Comparison of ENCODE assay signal across 16 mouse cellular contexts in genomic region chr17:86376389-86376788, GRCm38 (mm10).
"Had no signal": no experiment of that assay in that cellular context is flagged by ENCODE, and none has a peak within 500 bp of the region (broad histone marks: within the 10 kb centered on the region; RNA-seq: fewer than 3 reads in every experiment).

No protein-coding gene starts in this region.

- ATAC-seq: liver, embryonic 12.5 days had no signal

- H3K4me1 ChIP-seq: liver, embryonic 12.5 days had no signal

- H3K27me3 ChIP-seq: limb, embryonic 15.5 days; liver, embryonic 12.5 days; neural tube, embryonic 12.5 days had no signal

- H3K4me3 ChIP-seq: layer of hippocampus, adult 2 months; left cerebral cortex, adult 2 months; limb, embryonic 15.5 days; liver, embryonic 12.5 days; neural tube, embryonic 12.5 days had no signal

- H3K27ac ChIP-seq: kidney, postnatal 0 days; layer of hippocampus, adult 2 months; left cerebral cortex, adult 2 months; limb, embryonic 15.5 days; liver, embryonic 12.5 days; macrophage; neural tube, embryonic 12.5 days; stomach, postnatal 0 days had no signal

- H3K36me3 ChIP-seq: limb, embryonic 15.5 days; liver, embryonic 12.5 days; neural tube, embryonic 12.5 days had no signal

- DNase-seq: kidney, adult 11 months; kidney, adult 9 months; kidney, postnatal 4 days; lung, embryonic 14.5 days; lung, postnatal 10 days; midbrain, embryonic 14.5 days; right cerebral cortex, postnatal 25 days; thymus, postnatal 4 days had no signal
